Mouse (Mus musculus) midbrain, embryonic 11.5 days (tissue): Measurements from ENCODE around the gene Tmem50a. TPM values are rescaled to one million over a fixed set of nuclear protein-coding genes. Genes with fewer than 3 reads are reported as not detected.

Experiments
- ATAC-seq: fragments of 200-750 bp; cut with Nextera tagmentation; 2 replicates; pipeline ENCODE4 v1.8.0; 2017; ENCODE audit warnings: moderate TSS enrichment, moderate library complexity; ENCODE audit not compliant: low FRiP score
- DNase-seq: peaks from one replicate; pipeline ENCODE4 v3.0.0; 2015; ENCODE audit warnings: low spot score; ENCODE audit errors: missing footprints
- H3K27ac ChIP-seq: fragments of 300-500 bp; sonication (generic); 2 replicates; pipeline ENCODE4 v1.5.1; 2014; ENCODE audit warnings: low read depth, low read length
- H3K27me3 ChIP-seq: fragments of 300-500 bp; sonication (generic); 2 replicates; pipeline ENCODE4 v1.6.1; 2014; ENCODE audit warnings: mild to moderate bottlenecking, low read length, moderate library complexity, mixed read lengths; ENCODE audit not compliant: control insufficient read depth, insufficient read depth
- H3K36me3 ChIP-seq: fragments of 300-500 bp; sonication (generic); 2 replicates; pipeline ENCODE4 v1.6.1; 2014; ENCODE audit warnings: mild to moderate bottlenecking, low read length, moderate library complexity, mixed read lengths; ENCODE audit not compliant: control insufficient read depth, insufficient read depth
- H3K4me1 ChIP-seq: fragments of 300-500 bp; sonication (generic); 2 replicates; pipeline ENCODE4 v1.6.1; 2014; ENCODE audit warnings: low read length; ENCODE audit not compliant: control insufficient read depth, insufficient read depth
- H3K4me2 ChIP-seq: fragments of 300-500 bp; sonication (generic); 2 replicates; pipeline ENCODE4 v1.6.1; 2014; ENCODE audit warnings: mild to moderate bottlenecking, moderate library complexity
- H3K4me3 ChIP-seq: fragments of 300-500 bp; sonication (generic); 2 replicates; pipeline ENCODE4 v1.5.1; 2014; ENCODE audit warnings: low read depth, low read length
- H3K9ac ChIP-seq: fragments of 300-500 bp; sonication (generic); 2 replicates; pipeline ENCODE4 v1.6.1; 2014; ENCODE audit warnings: low read length
- H3K9me3 ChIP-seq: fragments of 300-500 bp; sonication (generic); 2 replicates; pipeline ENCODE4 v1.6.1; 2016; ENCODE audit warnings: low read length; ENCODE audit not compliant: control insufficient read depth
- WGBS: fragments of 180-500 bp; shearing (Covaris S2); extraction: QIAGEN DNeasy Blood & Tissue Kit; methylation state at CpG from one replicate; pipeline ENCODE4 v1.1.7; 2014; 5-methylcytosine and 5-hydroxymethylcytosine counted together
- polyA plus RNA-seq: library from polyadenylated mRNA; unstranded; fragments of >200 nt; fragmentation: Nextera tagmentation; extraction: Ambion mirVana; gene quantifications from 2 replicates; pipeline ENCODE4 v1.2.1, GENCODE M21; 2014

Tmem50a gene
- polyA plus RNA-seq, 1 experiment from 2014 or later = 156 TPM

DNA sequence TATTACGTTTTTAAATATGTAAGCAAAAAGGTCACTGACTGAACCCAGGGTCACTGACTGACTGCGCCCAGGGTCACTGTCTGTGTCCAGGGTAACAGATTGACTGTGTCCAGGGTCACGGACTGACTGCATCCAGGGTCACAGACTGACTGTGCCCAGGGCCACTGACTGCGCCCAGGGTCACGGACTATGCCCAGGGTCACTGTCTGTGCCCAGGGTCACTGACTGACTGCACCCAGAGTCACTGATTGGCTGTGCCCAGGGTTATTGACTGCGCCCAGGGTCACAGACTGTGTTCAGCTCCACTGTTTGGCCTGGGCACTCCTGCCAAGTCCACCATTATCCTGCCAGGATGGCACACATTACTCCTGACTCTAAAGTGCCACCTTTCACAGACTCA is 17.6 kb downstream of the Tmem50a start:
- no peaks in the 10 kb centered on the region for H3K9me3 ChIP-seq
- no peak overlapping the region for H3K4me3 ChIP-seq
- no peak overlapping the region for H3K27ac ChIP-seq
- no peak overlapping the region for H3K9ac ChIP-seq
- H3K36me3 ChIP-seq = peaks cover 18% of the 10 kb centered on the region; the same call in 1 of the 2 replicates
- H3K4me1 ChIP-seq = no peaks in the 10 kb centered on the region
- no peaks in the 10 kb centered on the region for H3K27me3 ChIP-seq
- DNase-seq (no peak), ATAC-seq (no peak)
- H3K4me2 ChIP-seq = no peak overlapping the region
- 82% methylated on average over 6 of the region's 6 CpGs for WGBS

DNA sequence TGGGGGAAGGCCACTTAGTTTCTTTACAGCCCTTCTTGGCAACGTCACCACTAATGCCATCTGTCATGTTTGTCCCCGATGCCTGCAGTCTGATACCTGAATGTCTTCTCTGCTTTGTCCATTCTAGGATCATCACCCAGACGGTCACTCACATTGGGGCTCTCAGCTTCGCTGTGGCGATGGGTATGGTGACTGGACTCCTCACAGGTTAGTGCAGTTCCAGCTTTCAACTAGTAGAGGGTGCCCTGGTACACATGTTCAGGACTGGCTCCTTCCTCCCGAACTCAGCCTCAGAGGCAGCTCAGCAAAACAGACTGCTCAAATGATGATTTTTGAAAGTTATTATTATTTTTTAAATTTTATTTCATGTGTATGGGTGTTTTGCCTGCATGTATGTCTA is 22.7 kb downstream of the Tmem50a start:
- Histone ChIP-seq H3K27me3 (no peaks in the 10 kb centered on the region), H3K4me2 (no peak overlapping the region), H3K4me1 (no peaks in the 10 kb centered on the region), H3K36me3 (peaks cover 2% of the 10 kb centered on the region; the same call in 1 of the 2 replicates), H3K4me3 (no peak overlapping the region), H3K9me3 (no peaks in the 10 kb centered on the region), H3K27ac (no peak overlapping the region), H3K9ac (no peak overlapping the region)
- 85% methylated on average over 6 of the region's 6 CpGs for WGBS
- no peak for ATAC-seq
- DNase-seq = no peak

DNA sequence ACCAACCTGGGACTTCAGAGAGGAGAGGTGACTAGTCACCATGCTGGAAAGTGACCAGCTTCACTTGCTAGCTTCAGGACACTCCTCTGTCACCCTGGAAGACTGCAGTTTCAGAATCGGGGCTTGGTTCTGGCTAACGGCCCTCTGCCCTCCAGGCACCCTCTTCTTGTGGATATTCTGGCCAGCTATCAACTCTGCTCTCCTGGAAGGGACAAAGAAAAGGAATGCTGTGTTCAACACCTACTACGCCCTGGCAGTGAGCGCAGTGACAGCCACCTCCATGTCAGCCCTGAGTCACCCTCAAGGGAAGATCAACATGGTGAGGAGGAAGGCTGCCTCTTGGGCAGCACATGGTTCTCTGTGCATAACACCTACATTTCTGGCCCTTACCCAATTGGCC is 30.5 kb downstream of the Tmem50a start:
- H3K9ac ChIP-seq = no peak overlapping the region
- WGBS = 92% methylated on average over 4 of the region's 4 CpGs
- no peak overlapping the region for H3K27ac ChIP-seq
- H3K27me3 ChIP-seq = no peaks in the 10 kb centered on the region
- H3K4me3 ChIP-seq = no peak overlapping the region
- H3K4me1 ChIP-seq = no peaks in the 10 kb centered on the region
- H3K9me3 ChIP-seq = no peaks in the 10 kb centered on the region
- ATAC-seq (no peak), DNase-seq (no peak)
- no peaks in the 10 kb centered on the region for H3K36me3 ChIP-seq
- H3K4me2 ChIP-seq = no peak overlapping the region

DNA sequence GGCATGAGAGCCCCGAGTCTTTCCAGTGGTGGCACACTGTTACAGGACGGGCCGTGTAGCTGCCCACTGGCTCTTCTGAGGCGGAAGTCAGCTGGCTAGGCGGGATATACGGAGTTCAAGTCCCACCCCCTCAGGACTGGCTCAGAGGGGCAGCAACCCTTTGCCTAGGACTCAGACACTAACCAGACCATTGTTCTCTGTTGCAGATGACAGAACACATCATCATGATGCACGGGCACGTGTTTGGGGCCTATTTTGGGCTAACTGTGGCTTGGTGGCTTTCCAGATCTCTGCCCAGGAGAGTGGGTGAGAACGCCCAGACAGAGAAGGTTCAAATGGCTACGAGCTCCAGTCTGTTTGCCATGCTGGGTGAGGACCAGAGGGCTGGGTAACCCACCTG is 31.0 kb downstream of the Tmem50a start:
- DNase-seq = no peak
- Histone ChIP-seq H3K4me2 (no peak overlapping the region), H3K27me3 (no peaks in the 10 kb centered on the region), H3K9ac (no peak overlapping the region), H3K4me1 (no peaks in the 10 kb centered on the region), H3K9me3 (no peaks in the 10 kb centered on the region), H3K4me3 (no peak overlapping the region), H3K36me3 (no peaks in the 10 kb centered on the region), H3K27ac (no peak overlapping the region)
- no peak for ATAC-seq
- WGBS = 88% methylated on average over 10 of the region's 10 CpGs

DNA sequence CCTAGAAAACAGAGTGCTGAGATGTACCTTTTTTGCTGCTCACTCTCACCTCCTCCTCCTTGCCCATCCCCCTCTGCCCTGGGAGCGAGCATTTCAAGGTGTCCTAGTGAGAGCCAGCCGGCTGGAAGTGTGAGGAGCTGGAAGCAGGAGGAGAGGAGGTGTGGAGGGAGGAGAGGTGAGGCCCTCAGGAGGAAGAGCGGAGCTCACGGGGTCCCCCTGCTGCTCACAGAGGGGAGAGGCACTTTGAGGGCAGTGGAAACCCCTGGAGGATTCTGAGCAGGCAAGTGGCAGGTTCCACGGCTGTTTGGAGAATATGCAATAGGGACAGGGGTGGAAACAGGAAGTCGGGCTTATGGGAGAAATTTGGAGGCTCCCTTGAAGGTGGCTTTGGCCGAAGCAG is 31.6 kb downstream of the Tmem50a start:
- H3K4me1 ChIP-seq = no peaks in the 10 kb centered on the region
- no peak overlapping the region for H3K9ac ChIP-seq
- WGBS = 37% methylated on average over 7 of the region's 7 CpGs
- no peak overlapping the region for H3K4me3 ChIP-seq
- H3K9me3 ChIP-seq = no peaks in the 10 kb centered on the region
- ATAC-seq (no peak), DNase-seq (no peak)
- H3K4me2 ChIP-seq = no peak overlapping the region
- H3K36me3 ChIP-seq = no peaks in the 10 kb centered on the region
- H3K27ac ChIP-seq = no peak overlapping the region
- H3K27me3 ChIP-seq = no peaks in the 10 kb centered on the region

DNA sequence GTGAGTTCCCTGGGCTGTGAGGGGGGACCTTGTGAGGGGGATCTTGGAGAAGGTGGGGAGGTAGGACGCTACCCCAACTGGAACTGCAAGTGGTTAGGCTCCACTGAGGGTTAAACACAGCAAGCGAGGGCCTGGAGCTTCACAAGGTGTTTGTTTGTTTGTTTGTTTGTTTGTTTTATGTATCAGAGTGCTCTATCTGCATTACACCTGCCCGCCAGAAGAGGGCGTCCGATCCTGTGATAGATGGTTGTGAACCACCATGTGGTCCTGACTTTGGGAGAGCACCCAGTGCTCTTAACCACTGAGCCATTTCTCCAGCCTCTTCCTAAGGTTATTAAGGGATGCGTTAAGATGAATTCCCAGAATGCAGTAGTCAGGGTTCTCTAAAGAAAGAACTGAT is 34.8 kb downstream of the Tmem50a start:
- Histone ChIP-seq H3K9ac (0 out of 2 replicates have a peak overlapping the region, but pooled peaks have one; percentile 18), H3K4me3 (no peak overlapping the region), H3K27me3 (no peaks in the 10 kb centered on the region), H3K4me2 (peak overlapping the region; percentile 42), H3K9me3 (no peaks in the 10 kb centered on the region), H3K36me3 (no peaks in the 10 kb centered on the region), H3K4me1 (no peaks in the 10 kb centered on the region), H3K27ac (no peak overlapping the region)
- ATAC-seq (no peak), DNase-seq (no peak)
- WGBS = 23% methylated on average over 6 of the region's 6 CpGs

DNA sequence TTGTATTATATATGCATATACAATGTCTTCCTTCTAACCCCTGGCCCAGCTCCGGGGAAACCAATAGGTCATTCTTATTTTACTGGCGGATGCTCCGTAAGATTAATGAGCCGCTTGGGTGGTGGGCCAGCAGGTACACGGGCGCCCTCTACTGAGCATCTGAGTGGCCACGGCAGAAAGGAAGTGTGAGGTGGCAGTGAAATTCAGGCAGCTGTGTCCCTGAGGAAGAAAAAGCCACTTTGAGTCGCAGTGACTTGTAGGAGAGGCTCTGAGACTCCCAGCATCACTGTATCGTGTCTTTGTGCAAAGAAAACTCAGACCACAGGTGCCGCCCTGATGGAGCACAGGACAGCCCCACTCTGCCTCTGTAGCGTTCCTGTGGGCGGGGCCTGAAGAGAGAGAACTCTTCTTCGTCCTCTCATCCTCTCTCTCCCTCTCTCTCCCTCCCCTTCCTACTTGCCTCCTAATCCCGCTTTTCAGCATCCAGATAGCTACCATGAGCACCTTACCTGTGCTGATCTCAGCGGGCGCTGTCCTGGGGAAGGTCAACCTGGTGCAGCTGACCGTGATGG is 35.3 kb downstream of the Tmem50a start:
- Histone ChIP-seq H3K4me1 (no peaks in the 10 kb centered on the region), H3K27ac (no peak overlapping the region), H3K4me3 (peak overlapping the region; percentile 7; the same call in 1 of the 2 replicates), H3K36me3 (no peaks in the 10 kb centered on the region), H3K27me3 (no peaks in the 10 kb centered on the region), H3K9me3 (no peaks in the 10 kb centered on the region), H3K4me2 (peak overlapping the region; percentile 42), H3K9ac (0 out of 2 replicates have a peak overlapping the region, but pooled peaks have one; percentile 18)
- ATAC-seq (no peak), DNase-seq (peak; percentile 97)
- WGBS = 3% methylated on average over 17 of the region's 17 CpGs

DNA sequence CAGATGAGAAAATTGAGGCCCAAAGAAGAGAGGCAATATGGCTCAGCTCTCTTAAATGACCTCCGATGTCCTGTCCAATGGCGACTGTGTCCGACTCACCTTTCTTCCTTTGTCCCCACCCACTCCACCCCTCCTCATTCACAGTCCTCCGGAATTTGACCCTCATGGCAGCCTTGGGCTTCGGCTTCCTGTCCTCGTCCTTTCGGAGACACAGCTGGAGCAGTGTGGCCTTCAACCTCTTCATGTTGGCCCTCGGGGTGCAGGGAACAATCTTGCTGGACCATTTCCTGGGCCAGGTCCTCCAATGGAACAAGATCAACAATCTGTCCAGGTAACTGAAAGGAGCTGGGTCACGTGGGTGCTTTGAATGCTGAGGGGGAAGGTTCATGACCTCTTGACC is 38.7 kb downstream of the Tmem50a start:
- ATAC-seq (no peak), DNase-seq (no peak)
- Histone ChIP-seq H3K9ac (no peak overlapping the region), H3K36me3 (no peaks in the 10 kb centered on the region), H3K27me3 (no peaks in the 10 kb centered on the region), H3K4me3 (no peak overlapping the region), H3K4me2 (no peak overlapping the region), H3K9me3 (no peaks in the 10 kb centered on the region), H3K4me1 (no peaks in the 10 kb centered on the region), H3K27ac (no peak overlapping the region)
- 83% methylated on average over 9 of the region's 9 CpGs for WGBS

DNA sequence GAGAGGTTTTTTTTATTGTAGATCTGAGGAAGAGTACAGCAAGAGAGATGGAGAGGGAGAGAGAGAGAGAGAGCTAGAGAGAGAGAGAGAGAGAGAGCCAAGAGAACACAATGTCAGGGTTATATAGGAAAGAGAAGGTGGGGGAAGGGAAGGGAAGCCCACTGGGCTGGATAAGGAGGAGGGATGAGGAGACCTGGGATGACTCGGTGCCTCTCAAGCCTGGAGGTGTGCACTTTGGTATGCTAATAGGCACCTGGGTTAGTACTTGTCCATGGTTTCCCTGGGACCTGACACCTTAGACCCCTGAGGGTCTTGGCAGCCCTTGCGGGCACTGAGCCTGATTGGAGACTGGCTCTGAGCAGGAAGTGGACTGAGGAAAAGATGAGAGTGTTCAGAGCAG is 42.9 kb downstream of the Tmem50a start:
- Histone ChIP-seq H3K9me3 (no peaks in the 10 kb centered on the region), H3K4me3 (no peak overlapping the region), H3K9ac (no peak overlapping the region), H3K36me3 (no peaks in the 10 kb centered on the region), H3K4me2 (no peak overlapping the region), H3K27me3 (peaks cover 11% of the 10 kb centered on the region), H3K27ac (no peak overlapping the region), H3K4me1 (no peaks in the 10 kb centered on the region)
- no peak for DNase-seq
- 46% methylated on average over 2 of the region's 2 CpGs for WGBS
- ATAC-seq = no peak
